Mouse (Mus musculus): ENCODE data around the gene Efna4. TPM values are rescaled to one million over a fixed set of nuclear protein-coding genes. Genes with fewer than 3 reads are reported as not detected.

The Efna4 gene
- polyA plus RNA-seq, 2 experiments, result 0.62 to 0.92 TPM

DNA sequence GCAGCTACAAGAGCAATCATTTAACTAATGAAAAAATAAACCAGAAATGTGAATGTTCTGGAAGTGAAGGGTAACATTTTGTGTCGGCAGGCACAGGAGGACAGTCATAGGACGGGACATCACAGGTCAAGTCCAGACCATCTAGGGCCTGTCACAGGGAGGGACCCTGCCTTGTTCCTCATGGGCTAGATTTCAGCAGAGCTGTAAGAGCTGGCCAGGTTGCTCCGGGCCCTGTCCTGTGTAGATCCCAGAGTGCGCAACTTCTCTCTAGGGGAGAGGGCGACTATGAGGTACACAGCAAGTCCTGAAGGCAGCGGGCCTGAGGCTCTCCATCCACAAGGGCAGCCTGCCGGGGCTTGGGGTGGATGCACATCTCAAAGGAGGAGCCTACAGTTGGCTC is 23.8 kb upstream of the Efna4 start, which contains the start of gene Dcst2:
TSS of gene Dcst2 (plus strand) at position 301 of the 400 bp plus-strand sequence.
- no peaks in the 10 kb centered on the region for H3K9me3 ChIP-seq (ENCODE audit: control insufficient read depth, low read length)
- no peaks in the 10 kb centered on the region for H3K36me3 ChIP-seq (replicated peaks; ENCODE audit: control insufficient read depth, insufficient read depth, low read depth)
- H3K27ac ChIP-seq, result no peak within 1 kb of the TSS
- no peak within 1 kb of the TSS for H3K4me3 ChIP-seq (ENCODE audit: insufficient read depth in 1 of 2, low read depth in 2 of 2, low read length in 2 of 2)
- no peaks in the 10 kb centered on the region for H3K4me1 ChIP-seq (replicated peaks; ENCODE audit: control insufficient read depth in 2 of 2, insufficient read depth in 2 of 2, low read length in 1 of 2)
- H3K27me3 ChIP-seq (ENCODE audit: control insufficient read depth, insufficient read depth, low read length), result no peaks in the 10 kb centered on the region
- DNase-seq (ENCODE audit: low read depth in 3 of 3, low spot score in 3 of 3), result no peak
- no peak within 1 kb of the TSS for H3K9ac ChIP-seq (replicated peaks)
- no peak within 1 kb of the TSS for H3K4me2 ChIP-seq (ENCODE audit: low read depth)
- no peak for TF ChIP-seq CTCF (IDR thresholded peaks at IDR 0.05; ENCODE audit: low read depth)
- no peak for TF ChIP-seq EP300 (IDR thresholded peaks at IDR 0.05; ENCODE audit: low read depth)
- ATAC-seq (ENCODE audit: insufficient read depth), result no peak
- WGBS (ENCODE audit: insufficient replicate concordance), result 68% methylated on average over 7 of the region's 7 CpGs

DNA sequence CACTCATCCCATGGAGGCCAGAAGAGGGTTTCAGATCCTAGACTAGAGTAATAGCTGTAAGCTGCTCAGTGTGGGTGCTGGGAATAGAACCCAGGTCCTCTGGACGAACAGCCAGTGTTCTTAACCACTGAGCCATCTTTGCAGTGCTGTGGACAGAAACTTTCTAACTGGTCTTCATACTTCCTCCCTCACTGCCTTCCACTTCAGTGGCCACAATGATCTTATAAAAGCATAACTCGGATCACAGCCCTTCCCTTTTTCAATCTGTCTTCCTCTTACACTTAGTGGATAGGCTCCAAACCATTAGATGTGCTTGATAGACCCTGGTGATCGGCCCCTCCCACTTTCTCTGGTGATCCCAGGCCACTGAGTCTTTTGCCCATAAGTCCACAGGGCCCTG is 22.4 kb upstream of the Efna4 start:
- 38% methylated on average over 3 of the region's 3 CpGs for WGBS (ENCODE audit: insufficient replicate concordance)
- TF ChIP-seq EP300 (IDR thresholded peaks at IDR 0.05; ENCODE audit: low read depth), result no peak
- no peak for TF ChIP-seq CTCF (IDR thresholded peaks at IDR 0.05; ENCODE audit: low read depth)
- Histone ChIP-seq H3K36me3 (replicated peaks; ENCODE audit: control insufficient read depth, insufficient read depth, low read depth) (no peaks in the 10 kb centered on the region), H3K27me3 (ENCODE audit: control insufficient read depth, insufficient read depth, low read length) (no peaks in the 10 kb centered on the region), H3K9ac (replicated peaks) (no peak overlapping the region), H3K27ac (no peak overlapping the region), H3K4me1 (replicated peaks; ENCODE audit: control insufficient read depth in 2 of 2, insufficient read depth in 2 of 2, low read length in 1 of 2) (no peaks in the 10 kb centered on the region), H3K4me3 (ENCODE audit: insufficient read depth in 1 of 2, low read depth in 2 of 2, low read length in 2 of 2) (no peak overlapping the region), H3K9me3 (ENCODE audit: control insufficient read depth, low read length) (no peaks in the 10 kb centered on the region), H3K4me2 (ENCODE audit: low read depth) (no peak overlapping the region)
- ATAC-seq (ENCODE audit: insufficient read depth), result no peak
- DNase-seq (ENCODE audit: low read depth in 3 of 3, low spot score in 3 of 3), result no peak

DNA sequence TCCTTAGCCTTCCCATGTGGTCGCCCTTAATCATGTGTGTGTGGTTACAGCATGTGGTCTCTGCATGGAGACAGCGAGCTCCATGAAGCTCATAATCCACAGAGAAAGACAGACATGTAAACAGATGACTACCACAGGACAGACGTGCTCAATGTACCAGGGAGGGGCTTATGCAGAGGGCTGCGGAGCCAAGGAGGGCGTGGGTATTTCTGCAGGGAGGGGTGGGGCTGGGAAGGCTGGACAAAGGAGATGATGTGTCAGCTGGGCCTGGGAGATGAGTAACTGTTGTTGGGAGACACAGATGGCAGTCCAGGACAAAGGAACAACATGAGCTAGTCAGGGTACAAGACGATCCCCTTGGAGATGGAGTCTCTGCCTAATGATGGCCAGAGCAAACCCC is 21.8 kb upstream of the Efna4 start:
- H3K9me3 ChIP-seq (ENCODE audit: control insufficient read depth, low read length), result no peaks in the 10 kb centered on the region
- no peaks in the 10 kb centered on the region for H3K4me1 ChIP-seq (replicated peaks; ENCODE audit: control insufficient read depth in 2 of 2, insufficient read depth in 2 of 2, low read length in 1 of 2)
- no peaks in the 10 kb centered on the region for H3K27me3 ChIP-seq (ENCODE audit: control insufficient read depth, insufficient read depth, low read length)
- no peak for ATAC-seq (ENCODE audit: insufficient read depth)
- no peak overlapping the region for H3K27ac ChIP-seq
- H3K9ac ChIP-seq (replicated peaks), result no peak overlapping the region
- H3K4me3 ChIP-seq (ENCODE audit: insufficient read depth in 1 of 2, low read depth in 2 of 2, low read length in 2 of 2), result no peak overlapping the region
- DNase-seq (ENCODE audit: low read depth in 3 of 3, low spot score in 3 of 3), result no peak
- H3K36me3 ChIP-seq (replicated peaks; ENCODE audit: control insufficient read depth, insufficient read depth, low read depth), result no peaks in the 10 kb centered on the region
- WGBS (ENCODE audit: insufficient replicate concordance), result 45% methylated on average over 6 of the region's 6 CpGs
- TF ChIP-seq CTCF (IDR thresholded peaks at IDR 0.05; ENCODE audit: low read depth) (no peak), EP300 (IDR thresholded peaks at IDR 0.05; ENCODE audit: low read depth) (no peak)
- no peak overlapping the region for H3K4me2 ChIP-seq (ENCODE audit: low read depth)

DNA sequence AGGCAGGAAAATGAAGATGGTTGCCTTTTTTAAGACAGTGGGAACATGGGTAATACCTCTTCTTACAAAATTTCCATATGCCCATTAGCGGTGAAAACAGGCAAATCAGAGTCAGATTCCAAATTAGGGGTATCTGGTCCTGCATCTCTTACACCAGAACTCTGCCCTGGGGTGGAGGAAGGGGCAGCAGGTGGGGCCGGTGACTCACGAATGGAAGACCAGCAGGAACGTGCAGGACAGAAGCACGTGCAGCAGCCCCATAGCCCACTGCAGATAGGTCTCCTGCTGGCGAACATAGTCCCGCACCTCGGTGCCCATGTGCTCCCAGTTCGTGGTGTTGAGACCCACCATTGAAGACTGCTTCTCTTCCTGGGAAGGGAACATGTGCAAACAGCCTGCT is 18.2 kb upstream of the Efna4 start:
- Histone ChIP-seq H3K4me2 (ENCODE audit: low read depth) (no peak overlapping the region), H3K27me3 (ENCODE audit: control insufficient read depth, insufficient read depth, low read length) (peaks cover 3% of the 10 kb centered on the region), H3K4me1 (replicated peaks; ENCODE audit: control insufficient read depth in 2 of 2, insufficient read depth in 2 of 2, low read length in 1 of 2) (no peaks in the 10 kb centered on the region), H3K9me3 (ENCODE audit: control insufficient read depth, low read length) (no peaks in the 10 kb centered on the region), H3K9ac (replicated peaks) (no peak overlapping the region), H3K4me3 (ENCODE audit: insufficient read depth in 1 of 2, low read depth in 2 of 2, low read length in 2 of 2) (no peak overlapping the region), H3K36me3 (replicated peaks; ENCODE audit: control insufficient read depth, insufficient read depth, low read depth) (no peaks in the 10 kb centered on the region), H3K27ac (no peak overlapping the region)
- DNase-seq (ENCODE audit: low read depth in 3 of 3, low spot score in 3 of 3) (no peak), ATAC-seq (ENCODE audit: insufficient read depth) (no peak)
- TF ChIP-seq CTCF (IDR thresholded peaks at IDR 0.05; ENCODE audit: low read depth), result no peak
- TF ChIP-seq EP300 (IDR thresholded peaks at IDR 0.05; ENCODE audit: low read depth), result no peak
- 56% methylated on average over 9 of the region's 9 CpGs for WGBS (ENCODE audit: insufficient replicate concordance)

DNA sequence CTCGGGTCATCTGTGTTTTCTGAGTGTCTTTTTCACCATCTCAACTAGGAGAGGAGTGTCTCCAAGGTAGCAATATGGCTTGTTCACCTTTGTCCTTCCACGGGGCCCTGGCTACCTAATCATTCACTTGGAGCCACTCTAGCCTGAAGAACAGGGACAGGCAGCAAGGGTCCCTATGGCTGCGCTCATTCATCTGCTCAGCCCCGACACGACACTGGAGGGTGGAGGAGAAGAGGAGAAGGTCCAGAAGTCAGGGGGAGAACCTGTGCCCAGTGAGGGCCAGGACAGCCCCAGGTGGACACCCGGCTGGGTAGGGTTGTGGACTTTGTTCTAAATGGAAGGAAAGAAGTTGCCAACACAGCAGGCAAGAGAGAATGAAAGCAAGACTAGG is 17.7 kb upstream of the Efna4 start:
- no peaks in the 10 kb centered on the region for H3K36me3 ChIP-seq (replicated peaks; ENCODE audit: control insufficient read depth, insufficient read depth, low read depth)
- peaks cover 7% of the 10 kb centered on the region for H3K27me3 ChIP-seq (ENCODE audit: control insufficient read depth, insufficient read depth, low read length)
- H3K27ac ChIP-seq, result no peak overlapping the region
- TF ChIP-seq EP300 (IDR thresholded peaks at IDR 0.05; ENCODE audit: low read depth), result no peak
- TF ChIP-seq CTCF (IDR thresholded peaks at IDR 0.05; ENCODE audit: low read depth), result no peak
- DNase-seq (ENCODE audit: low read depth in 3 of 3, low spot score in 3 of 3), result no peak
- 57% methylated on average over 6 of the region's 6 CpGs for WGBS (ENCODE audit: insufficient replicate concordance)
- ATAC-seq (ENCODE audit: insufficient read depth), result no peak
- no peak overlapping the region for H3K9ac ChIP-seq (replicated peaks)
- no peaks in the 10 kb centered on the region for H3K4me1 ChIP-seq (replicated peaks; ENCODE audit: control insufficient read depth in 2 of 2, insufficient read depth in 2 of 2, low read length in 1 of 2)
- H3K4me3 ChIP-seq (ENCODE audit: insufficient read depth in 1 of 2, low read depth in 2 of 2, low read length in 2 of 2), result no peak overlapping the region
- no peak overlapping the region for H3K4me2 ChIP-seq (ENCODE audit: low read depth)
- H3K9me3 ChIP-seq (ENCODE audit: control insufficient read depth, low read length), result no peaks in the 10 kb centered on the region

Measured in liver, embryonic 14.5 days (tissue).